In the genomic region with DNA sequence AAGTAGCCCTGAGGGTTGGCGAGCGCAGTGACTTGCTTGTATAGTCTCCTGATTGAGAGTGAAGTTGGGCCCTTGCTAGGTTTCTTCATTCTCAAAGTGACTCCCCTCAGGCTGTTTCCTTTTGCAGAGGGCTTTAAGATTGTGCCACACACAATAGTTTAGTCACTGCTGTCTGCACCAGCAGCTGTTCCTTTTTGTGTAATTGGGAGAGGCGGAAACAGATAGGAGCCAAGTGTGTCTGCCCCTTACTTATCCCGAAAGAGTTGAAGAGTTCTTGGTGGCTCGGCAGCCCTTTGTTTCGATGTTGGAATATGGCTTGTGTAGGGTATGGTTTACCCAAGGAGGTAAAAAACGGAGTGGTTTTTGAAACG, we compare ENCODE assay signal across 9 mouse cellular contexts. TPM values are rescaled to one million over a fixed set of nuclear protein-coding genes. Genes with fewer than 3 reads are reported as not detected.
DNase-seq lines count a peak whose midpoint lies in the region; ATAC-seq lines count a peak whose summit lies in the region.
"Had no signal": no experiment of that assay in that cellular context is flagged by ENCODE, and none has a peak within 500 bp of the region (broad histone marks: within the 10 kb centered on the region; RNA-seq: fewer than 3 reads in every experiment).

No protein-coding gene starts in this region.

- H3K9ac ChIP-seq in forebrain, embryonic 16.5 days (replicated peaks; ENCODE audit: low read depth, low read length): peak overlapping the region; percentile 87
- H3K9ac ChIP-seq in intestine, embryonic 14.5 days (ENCODE audit: low read length): peak overlapping the region; percentile 97

- no peaks in the 10 kb centered on the region for H3K9me3 ChIP-seq in forebrain, embryonic 16.5 days (ENCODE audit: control insufficient read depth, low read length)
- no peaks in the 10 kb centered on the region for H3K9me3 ChIP-seq in intestine, embryonic 14.5 days (ENCODE audit: control insufficient read depth, low read length)

- peak overlapping the region; percentile 94 for H3K4me3 ChIP-seq in forebrain, embryonic 16.5 days (replicated peaks; ENCODE audit: low read length)
- H3K4me3 ChIP-seq in intestine, embryonic 14.5 days (ENCODE audit: low read depth, low read length): peak overlapping the region; percentile 96

- peak; percentile 19 for DNase-seq in embryo, embryonic 10 days (ENCODE audit: low spot score)
- DNase-seq in embryo, embryonic 10.5 days (ENCODE audit: low spot score): no peak
- DNase-seq in ZHBTc4 (ENCODE audit: low read depth, low spot score): peak; percentile 30
- DNase-seq in intestine, embryonic 14.5 days (ENCODE audit: low spot score): no peak
- DNase-seq in lung, postnatal 14 days: peak; percentile 17
- DNase-seq in thymus, postnatal 14 days: peak; percentile 21
- no peak for DNase-seq in frontal cortex, adult 2 months (ENCODE audit: extremely low spot score in 1 of 2, low spot score in 1 of 2)

- no peaks in the 10 kb centered on the region for H3K27me3 ChIP-seq in forebrain, embryonic 16.5 days (replicated peaks; ENCODE audit: control insufficient read depth, insufficient read depth, low read length)
- no peaks in the 10 kb centered on the region for H3K27me3 ChIP-seq in intestine, embryonic 14.5 days (replicated peaks; ENCODE audit: control insufficient read depth, insufficient read depth, low read length)
- H3K27me3 ChIP-seq: Patski had no signal

- H3K36me3 ChIP-seq in forebrain, embryonic 16.5 days (ENCODE audit: control insufficient read depth, insufficient read depth): no peaks in the 10 kb centered on the region
- no peaks in the 10 kb centered on the region for H3K36me3 ChIP-seq in intestine, embryonic 14.5 days (ENCODE audit: control insufficient read depth, insufficient read depth, low read length)

- peak overlapping the region; percentile 52; the same call in 1 of the 2 replicates for H3K27ac ChIP-seq in forebrain, embryonic 16.5 days (ENCODE audit: low read length)
- H3K27ac ChIP-seq in intestine, embryonic 14.5 days (ENCODE audit: low read depth): peak overlapping the region; percentile 88

- 1% methylated on average over 8 of the region's 8 CpGs for WGBS in forebrain, embryonic 16.5 days
- WGBS in intestine, embryonic 14.5 days: 2% methylated on average over 8 of the region's 8 CpGs

- ATAC-seq in forebrain, embryonic 16.5 days: no peak
- ATAC-seq in intestine, embryonic 14.5 days (replicated peaks; ENCODE audit: low FRiP score, low TSS enrichment, low read depth): no peak

- peaks cover 27% of the 10 kb centered on the region for H3K4me1 ChIP-seq in forebrain, embryonic 16.5 days (replicated peaks; ENCODE audit: control insufficient read depth, insufficient read depth, low read length)
- H3K4me1 ChIP-seq in intestine, embryonic 14.5 days (replicated peaks; ENCODE audit: control insufficient read depth, insufficient read depth, low read length): peaks cover 9% of the 10 kb centered on the region; the same call in 1 of the 2 replicates

- peak overlapping the region; percentile 95 for H3K4me2 ChIP-seq in forebrain, embryonic 16.5 days (ENCODE audit: low read length)
- H3K4me2 ChIP-seq in intestine, embryonic 14.5 days (ENCODE audit: low read length): peak overlapping the region; percentile 81

RNA-seq across cellular contexts. Expression of gene Ubp1, which starts 1.4 kb away (rescaled TPM):
- 31.4 and 35.6 TPM in 2 replicates for polyA plus RNA-seq in forebrain, embryonic 16.5 days (2015; fragmentation: Nextera tagmentation; extraction: Ambion mirVana)
- polyA plus RNA-seq in intestine, embryonic 14.5 days (2014; fragmentation: Nextera tagmentation; extraction: Ambion mirVana): 42.1 and 44.6 TPM in 2 replicates
- polyA plus RNA-seq in frontal cortex, adult 2 months (2012; rRNA removed): 131 and 152 TPM in 2 replicates

Comparison
In these comparisons a context has a peak if more than half of its experiments do, and no peak if none do; other contexts are left out.
1. DNase-seq: peak in embryo, embryonic 10 days (single experiment), ZHBTc4 (single experiment), lung, postnatal 14 days (single experiment) and thymus, postnatal 14 days (single experiment); none in embryo, embryonic 10.5 days (single experiment), intestine, embryonic 14.5 days (single experiment) and frontal cortex, adult 2 months (0 of 2).